Mouse (Mus musculus) small intestine, adult 2 months (tissue): ENCODE measurements at regions not wholly inside any gene's neighbourhood (a gene's known extent, or its start where the extent isn't known, plus 50 kb on each side); places are given as distances from the start of the nearest gene placed in this dataset.

ENCODE experiments used
- CTCF ChIP-seq: fragments of 200-500 bp; IDR thresholded peaks from 2 replicates; pipeline ENCODE4 v1.5.1; 2012; ENCODE audit warnings: low read depth, mild to moderate bottlenecking, control low read depth, inconsistent platforms, low read length, moderate library complexity, mixed read lengths; ENCODE audit not compliant: insufficient replicate concordance, insufficient read length; ENCODE audit errors: extremely low read depth
- POLR2A ChIP-seq: fragments of 200-500 bp; IDR thresholded peaks from 2 replicates; pipeline ENCODE4 v1.6.1; 2012; ENCODE audit warnings: low read depth, mild to moderate bottlenecking, control low read depth, inconsistent platforms, low read length, moderate library complexity

DNA sequence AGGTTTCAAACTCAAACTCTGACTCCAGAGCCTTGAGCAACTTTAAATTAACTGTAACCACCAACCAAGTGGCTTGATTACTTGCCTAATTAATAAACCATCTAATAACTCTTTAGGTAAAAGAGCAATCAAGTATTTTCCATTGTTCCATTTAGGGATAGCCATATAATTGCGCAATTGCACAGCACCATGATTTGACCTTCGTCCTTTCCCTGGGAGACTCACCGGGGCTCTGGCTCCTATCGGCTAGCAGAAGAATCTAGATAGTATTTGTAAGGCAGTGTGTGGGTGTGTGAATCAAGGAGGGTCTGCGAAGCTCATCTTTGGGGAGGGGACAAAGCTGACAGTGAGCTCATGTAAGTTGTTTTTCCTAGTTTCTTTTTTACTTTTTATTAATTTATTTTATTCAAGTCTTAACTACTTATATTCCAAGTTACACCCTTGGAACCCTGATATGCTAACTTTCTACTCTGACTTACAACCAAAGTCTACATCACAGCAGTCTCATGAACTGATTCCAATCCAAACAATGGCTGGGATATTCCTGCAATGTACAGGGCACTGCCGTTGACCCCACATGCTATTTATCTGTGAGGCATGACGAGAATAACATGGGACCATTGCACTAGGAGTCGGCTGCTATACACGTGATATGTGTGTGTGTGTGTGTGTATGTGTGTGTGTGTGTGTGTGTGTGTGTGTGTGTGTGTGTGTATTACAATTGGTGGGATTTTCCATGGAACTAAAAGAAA is 95.5 kb downstream of the Dad1 start:
- TF ChIP-seq POLR2A (no peak), CTCF (no peak)
